Mouse (Mus musculus) neural tube, embryonic 11.5 days (tissue): ENCODE measurements at regions not wholly inside any gene's neighbourhood (a gene's known extent, or its start where the extent isn't known, plus 50 kb on each side); places are given as distances from the start of the nearest gene placed in this dataset.
A peak's percentile ranks its signal among the peaks of the same experiment; 100 is the strongest.

Experiments used
- ATAC-seq: fragments of 200-750 bp; cut with Nextera tagmentation; 2 replicates; pipeline ENCODE4 v1.8.0; 2017; ENCODE audit warnings: moderate number of reproducible peaks, mild to moderate bottlenecking, moderate TSS enrichment, moderate library complexity; ENCODE audit not compliant: insufficient read depth, low FRiP score, low TSS enrichment
- DNase-seq: peaks from one replicate; pipeline ENCODE4 v3.0.0-alpha.2; 2015; ENCODE audit warnings: low spot score
- H3K27ac ChIP-seq: fragments of 300-500 bp; sonication (generic); 2 replicates; pipeline ENCODE4 v1.5.1; 2014; ENCODE audit warnings: low read depth, mild to moderate bottlenecking, low read length
- H3K27me3 ChIP-seq: fragments of 300-500 bp; sonication (generic); 2 replicates; pipeline ENCODE4 v1.6.1; 2014; ENCODE audit warnings: mild to moderate bottlenecking, low read length, mixed read lengths; ENCODE audit not compliant: control insufficient read depth, insufficient read depth
- H3K36me3 ChIP-seq: fragments of 300-500 bp; sonication (generic); 2 replicates; pipeline ENCODE4 v1.6.1; 2014; ENCODE audit warnings: mild to moderate bottlenecking, low read length, moderate library complexity, mixed read lengths; ENCODE audit not compliant: control insufficient read depth, insufficient read depth
- H3K4me1 ChIP-seq: fragments of 300-500 bp; sonication (generic); 2 replicates; pipeline ENCODE4 v1.6.1; 2014; ENCODE audit warnings: low read length, mixed read lengths; ENCODE audit not compliant: control insufficient read depth, insufficient read depth
- H3K4me2 ChIP-seq: fragments of 300-500 bp; sonication (generic); 2 replicates; pipeline ENCODE4 v1.6.1; 2014; ENCODE audit warnings: low read depth, mild to moderate bottlenecking, moderate library complexity
- H3K4me3 ChIP-seq: fragments of 300-500 bp; sonication (generic); 2 replicates; pipeline ENCODE4 v1.5.1; 2014; ENCODE audit warnings: low read depth, low read length
- H3K9ac ChIP-seq: fragments of 300-500 bp; sonication (generic); 2 replicates; pipeline ENCODE4 v1.6.1; 2014; ENCODE audit warnings: mild to moderate bottlenecking, low read length
- H3K9me3 ChIP-seq: fragments of 300-500 bp; sonication (generic); 2 replicates; pipeline ENCODE4 v1.6.1; 2016; ENCODE audit warnings: low read length; ENCODE audit not compliant: control insufficient read depth
- WGBS: fragments of 180-500 bp; shearing (Covaris S2); extraction: QIAGEN DNeasy Blood & Tissue Kit; methylation state at CpG from one replicate; pipeline ENCODE4 v1.1.7; 2014; 5-methylcytosine and 5-hydroxymethylcytosine counted together

DNA sequence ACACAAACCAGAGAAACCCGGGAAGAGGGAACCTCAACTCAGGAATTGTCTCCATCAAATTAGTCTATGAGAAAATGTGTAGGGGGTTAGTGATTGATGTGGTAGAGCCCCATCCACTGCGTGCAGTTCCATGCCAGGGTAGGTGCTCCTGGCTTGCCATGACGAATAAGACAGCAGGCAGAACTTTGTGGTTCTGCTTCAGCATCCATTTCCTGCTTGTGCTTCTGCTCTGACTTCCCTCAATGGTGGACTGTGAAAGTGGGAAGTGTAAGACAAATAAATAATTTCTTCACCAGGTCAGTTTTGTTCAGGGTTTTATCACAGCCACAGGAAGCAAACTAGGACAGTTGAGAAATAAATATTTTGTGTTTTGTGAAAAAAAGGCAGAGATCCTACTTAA, 150.9 kb upstream of the Pdcd1 start:
- Histone ChIP-seq H3K9ac (no peak overlapping the region), H3K4me2 (no peak overlapping the region), H3K27me3 (no peaks in the 10 kb centered on the region), H3K4me3 (no peak overlapping the region), H3K4me1 (no peaks in the 10 kb centered on the region), H3K9me3 (no peaks in the 10 kb centered on the region), H3K36me3 (no peaks in the 10 kb centered on the region), H3K27ac (no peak overlapping the region)
- ATAC-seq (no peak), DNase-seq (no peak)
- WGBS: 87% methylated on average over 3 of the region's 3 CpGs

DNA sequence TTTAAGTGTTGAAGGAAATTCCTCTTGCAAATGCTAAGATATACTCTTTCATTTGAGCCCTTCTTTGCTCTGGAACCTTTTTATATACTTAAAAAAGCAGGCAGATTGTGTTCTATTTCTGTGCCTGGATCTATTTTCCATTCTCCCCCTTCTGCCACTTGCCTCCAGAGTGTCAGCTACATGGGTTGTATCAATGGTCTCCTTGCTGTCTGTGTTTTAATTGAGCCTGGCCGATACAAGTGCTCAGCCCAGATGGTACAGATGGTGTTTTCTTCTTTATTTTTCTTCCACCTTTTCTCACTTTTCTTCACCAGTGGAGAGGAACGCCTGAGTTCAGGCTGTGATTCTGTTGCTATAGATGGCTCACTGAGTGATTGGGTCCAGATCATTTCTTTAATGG, 131.5 kb upstream of the Pdcd1 start:
- no peak overlapping the region for H3K9ac ChIP-seq
- no peaks in the 10 kb centered on the region for H3K36me3 ChIP-seq
- no peaks in the 10 kb centered on the region for H3K4me1 ChIP-seq
- H3K27me3 ChIP-seq: no peaks in the 10 kb centered on the region
- H3K27ac ChIP-seq: no peak overlapping the region
- ATAC-seq (no peak), DNase-seq (no peak)
- no peak overlapping the region for H3K4me2 ChIP-seq
- H3K9me3 ChIP-seq: no peaks in the 10 kb centered on the region
- 93% methylated on average over 2 of the region's 2 CpGs for WGBS
- no peak overlapping the region for H3K4me3 ChIP-seq

GRCm38 (mm10) chr1:94149958-94150357, 97.6 kb upstream of the Pdcd1 start:
- Histone ChIP-seq H3K27ac (no peak overlapping the region), H3K9ac (no peak overlapping the region), H3K4me1 (no peaks in the 10 kb centered on the region), H3K36me3 (no peaks in the 10 kb centered on the region), H3K4me2 (no peak overlapping the region), H3K9me3 (no peaks in the 10 kb centered on the region), H3K4me3 (no peak overlapping the region), H3K27me3 (no peaks in the 10 kb centered on the region)
- DNase-seq (no peak), ATAC-seq (no peak)
- 90% methylated on average over 4 of the region's 4 CpGs for WGBS

- Histone ChIP-seq H3K4me1 (no peaks in the 10 kb centered on the region), H3K4me2 (no peak overlapping the region), H3K27ac (no peak overlapping the region), H3K4me3 (no peak overlapping the region), H3K9ac (no peak overlapping the region), H3K36me3 (no peaks in the 10 kb centered on the region), H3K27me3 (no peaks in the 10 kb centered on the region), H3K9me3 (no peaks in the 10 kb centered on the region)
- no peak for DNase-seq
- 84% methylated on average over 4 of the region's 4 CpGs for WGBS
- ATAC-seq: no peak
Measured at GRCm38 (mm10) chr1:94147015-94147414, 94.7 kb upstream of the Pdcd1 start.

DNA sequence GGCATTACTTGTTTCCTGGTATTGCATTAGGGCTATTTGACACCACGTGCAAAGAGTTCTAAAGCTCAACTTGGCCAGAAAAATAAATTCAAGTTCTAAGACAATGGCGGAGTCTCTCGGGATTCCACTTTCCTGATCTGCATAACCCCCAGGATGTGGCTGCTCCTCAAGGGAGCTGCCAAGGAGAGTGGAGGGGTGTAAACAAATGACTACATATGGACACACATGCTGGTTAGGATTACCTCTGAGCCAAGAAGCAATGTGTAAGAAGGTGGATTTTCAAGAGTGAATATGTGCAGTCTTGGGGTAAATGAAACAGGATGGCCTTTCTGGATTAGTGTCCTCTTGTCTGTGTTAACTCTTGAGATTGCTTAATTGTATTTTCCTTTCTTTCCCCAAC, 88.2 kb upstream of the Pdcd1 start:
- WGBS: 79% methylated on average over 3 of the region's 3 CpGs
- Histone ChIP-seq H3K27me3 (no peaks in the 10 kb centered on the region), H3K4me2 (no peak overlapping the region), H3K27ac (no peak overlapping the region), H3K4me1 (no peaks in the 10 kb centered on the region), H3K9me3 (no peaks in the 10 kb centered on the region), H3K9ac (no peak overlapping the region), H3K36me3 (no peaks in the 10 kb centered on the region), H3K4me3 (no peak overlapping the region)
- no peak for ATAC-seq
- no peak for DNase-seq

DNA sequence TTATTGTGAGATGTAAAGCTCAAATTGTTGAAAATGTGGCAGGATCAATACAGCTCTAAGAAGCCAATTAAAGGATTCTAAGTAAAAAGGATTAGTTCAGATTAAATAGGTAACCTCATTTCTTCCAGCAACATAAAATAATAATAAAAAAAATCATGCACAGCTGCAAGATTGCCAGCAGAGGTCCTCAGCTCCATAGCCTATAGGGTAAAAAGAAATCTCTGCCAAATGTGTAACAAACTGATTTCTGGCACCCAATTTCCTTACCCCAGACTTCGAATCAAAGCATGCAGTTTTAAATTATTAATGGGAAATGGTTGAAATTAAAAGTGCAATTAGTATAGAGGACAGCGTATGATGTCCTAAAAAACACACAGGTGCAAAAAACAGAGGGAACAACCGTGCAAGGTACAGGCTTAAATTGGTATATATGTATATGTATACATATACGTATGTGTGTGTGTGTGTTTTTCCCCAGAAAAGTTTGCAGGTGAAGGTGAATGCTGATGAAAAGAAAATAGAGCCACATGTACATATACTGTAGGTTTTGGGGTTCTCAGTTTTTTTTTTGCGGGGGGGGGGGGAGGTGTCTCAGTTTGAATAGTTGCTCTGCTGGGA, 87.2 kb upstream of the Pdcd1 start:
- Histone ChIP-seq H3K9me3 (no peaks in the 10 kb centered on the region), H3K27ac (no peak overlapping the region), H3K4me1 (no peaks in the 10 kb centered on the region), H3K4me3 (no peak overlapping the region), H3K9ac (no peak overlapping the region), H3K36me3 (no peaks in the 10 kb centered on the region), H3K27me3 (no peaks in the 10 kb centered on the region), H3K4me2 (no peak overlapping the region)
- no peak for DNase-seq
- WGBS: 88% methylated on average over 5 of the region's 5 CpGs
- ATAC-seq: peak; percentile 26; the same call in 1 of the 2 replicates

- ATAC-seq (no peak), DNase-seq (no peak)
- H3K27ac ChIP-seq: no peak overlapping the region
- no peak overlapping the region for H3K9ac ChIP-seq
- H3K27me3 ChIP-seq: no peaks in the 10 kb centered on the region
- H3K9me3 ChIP-seq: no peaks in the 10 kb centered on the region
- H3K4me3 ChIP-seq: no peak overlapping the region
- no peaks in the 10 kb centered on the region for H3K4me1 ChIP-seq
- H3K36me3 ChIP-seq: no peaks in the 10 kb centered on the region
- no peak overlapping the region for H3K4me2 ChIP-seq
- WGBS: 87% methylated on average over 8 of the region's 8 CpGs
Measured at GRCm38 (mm10) chr1:94136731-94137130, 84.4 kb upstream of the Pdcd1 start.
